Mouse (Mus musculus) left cerebral cortex, postnatal 10 days (tissue): Measurements from ENCODE around the gene Pxdc1. TPM values are rescaled to one million over a fixed set of nuclear protein-coding genes. Genes with fewer than 3 reads are reported as not detected.

Experiments used
- DNase-seq, 2 experiments: peaks; one replicate each; pipeline ENCODE4 v3.0.0; 2021 to 2022; ENCODE audit warnings: low spot score in 2 of 2, mixed read lengths in 1 of 2; ENCODE audit errors: extremely low spot score in 1 of 2
- intact Hi-C: fragments of 180-260 bp; cut with DNase I; formaldehyde crosslinking; loops from one replicate; pipeline ENCODE4 v1.15.1; 2025
- total RNA-seq, 2 experiments: library from RNA; stranded (reverse); gene quantifications; 2 replicates each; pipeline ENCODE4 v1.2.3; 2021

Gene Pxdc1
- total RNA-seq, 2 experiments from 2014 or later = 10.2 to 10.8 TPM

GRCm38 (mm10) chr13:34612402-34612801 is 40.9 kb downstream of the Pxdc1 start:
- no peak for DNase-seq
- intact Hi-C loops = no loop called here

DNA sequence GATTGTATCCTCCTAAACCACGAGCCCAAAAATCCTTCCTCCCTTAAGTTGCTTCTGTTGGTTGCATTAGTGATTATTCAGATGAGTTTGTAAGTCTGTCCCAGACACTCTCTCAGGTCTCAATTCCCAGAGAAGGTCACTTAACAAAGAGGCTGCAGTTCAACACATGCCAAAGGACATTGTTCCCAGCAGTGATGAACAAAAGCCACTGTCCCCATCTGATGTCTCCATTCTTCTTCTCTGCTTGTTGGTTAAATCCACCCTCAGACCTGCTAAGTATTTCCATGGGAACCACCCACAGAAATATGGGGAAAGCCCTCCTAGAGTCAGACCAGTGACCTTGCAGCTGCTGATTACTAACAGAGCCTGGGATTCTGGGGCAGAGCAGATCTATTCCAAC is 43.6 kb downstream of the Pxdc1 start:
- no peak for DNase-seq
- intact Hi-C loops = no loop called here

DNA sequence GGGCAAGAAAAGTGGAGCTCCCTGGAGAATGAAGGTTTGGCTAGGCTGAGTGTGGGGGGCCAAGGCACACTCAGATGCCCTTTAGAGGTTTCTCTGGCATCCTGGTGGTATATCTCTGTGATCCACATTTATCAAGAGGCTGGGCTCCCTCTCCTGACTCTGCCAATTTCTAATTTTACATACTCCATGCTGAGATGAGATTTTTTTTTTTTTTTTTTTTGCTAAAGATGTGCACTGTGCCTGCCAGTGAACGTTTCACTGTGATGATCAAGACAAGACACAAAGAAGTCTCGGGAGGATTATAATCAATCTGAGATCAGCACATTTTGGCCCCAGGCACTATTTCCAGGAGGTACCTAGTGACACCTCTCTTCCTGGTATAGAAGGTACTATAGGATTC is 46.2 kb downstream of the Pxdc1 start:
- intact Hi-C loops = no loop called here
- DNase-seq = no peak

DNA sequence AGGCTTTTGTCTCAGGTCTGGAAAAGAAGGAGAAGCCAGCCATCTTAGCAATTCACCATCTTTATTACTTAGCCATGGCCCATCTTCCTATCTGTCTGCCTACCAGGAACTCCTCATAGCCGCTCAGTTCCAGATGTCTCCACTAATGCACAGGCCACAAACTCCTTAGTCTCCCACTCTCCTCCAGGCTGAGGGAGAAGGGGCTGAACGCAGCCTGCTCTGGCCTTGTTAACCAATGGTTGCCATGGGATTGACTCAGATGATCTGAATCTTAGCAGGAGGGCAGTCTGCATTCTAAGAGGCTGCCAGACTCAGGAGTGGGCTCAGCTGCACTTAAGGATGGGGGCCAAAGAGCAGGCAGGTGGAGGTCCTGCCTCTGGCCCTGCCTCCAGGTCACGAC is 47.4 kb downstream of the Pxdc1 start:
- no peak for DNase-seq
- intact Hi-C loops = no loop called here

DNA sequence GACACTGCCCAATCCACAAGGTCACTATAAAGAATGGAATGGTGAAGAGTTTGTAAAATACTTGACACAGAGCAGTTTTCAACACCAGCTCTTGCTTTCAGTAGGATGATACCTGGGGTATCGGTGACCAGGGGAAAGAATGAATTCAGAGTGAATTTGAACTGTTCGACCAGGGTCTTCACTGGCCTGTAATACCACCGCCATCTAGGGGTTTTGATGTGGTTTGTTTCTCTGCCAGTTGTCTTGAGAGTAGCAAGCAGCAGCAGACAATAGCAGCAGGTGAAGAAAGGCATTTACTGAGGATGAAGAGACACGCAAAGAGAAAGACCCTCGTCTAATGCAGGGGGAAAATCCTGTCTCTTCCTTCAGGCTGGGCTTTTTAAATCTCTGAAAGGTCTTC is 48.1 kb downstream of the Pxdc1 start:
- intact Hi-C loops = no loop called here
- DNase-seq = no peak

- intact Hi-C loops = no loop called here
- DNase-seq = no peak
Observed at GRCm38 (mm10) chr13:34604406-34604805, 48.9 kb downstream of the Pxdc1 start.

DNA sequence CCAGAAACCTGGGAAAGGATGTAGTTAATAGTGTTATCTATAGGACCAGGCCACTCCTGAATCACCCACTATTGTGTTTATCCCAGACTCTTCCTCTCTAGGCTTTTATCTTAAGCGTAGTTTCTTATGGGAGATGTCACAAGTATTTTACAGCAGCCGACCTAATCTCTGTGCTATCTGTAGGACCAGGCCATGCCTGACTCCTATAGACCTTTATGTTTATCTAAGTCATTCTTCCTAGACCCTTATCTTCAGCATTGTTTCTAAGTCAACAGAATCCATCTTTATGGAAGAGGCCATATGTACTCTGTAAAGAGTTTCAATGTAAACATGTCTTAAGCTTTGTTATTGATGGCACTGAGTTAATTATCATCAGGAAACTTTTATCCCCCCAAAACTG is 50.5 kb downstream of the Pxdc1 start:
- intact Hi-C loops = no loop called here

GRCm38 (mm10) chr13:34596797-34597196 is 56.5 kb downstream of the Pxdc1 start:
- no peak for DNase-seq
- intact Hi-C loops = no loop called here

More for the DNA sequence above, 50.5 kb downstream of the Pxdc1 start:
- DNase-seq = no peak

Other genes with a start within 250 kb of the Pxdc1 start
- not detected for gene Fam50b, start 81.4 kb upstream of the Pxdc1 start, total RNA-seq
- 10 to 100 TPM; 79.0 to 79.9 TPM for gene Prpf4b, start 221.8 kb upstream of the Pxdc1 start, total RNA-seq